Mouse (Mus musculus) CD4-positive helper T cell, adult 2 months (primary cell): ENCODE data around the gene Oaz1.

Source experiments
- DNase-seq: peaks from one replicate; pipeline ENCODE4 v3.0.0-alpha.2; 2012; ENCODE audit warnings: low read depth, missing footprints, low spot score

Gene Oaz1

GRCm38 (mm10) chr10:80826151-80827062 is at the start of gene Oaz1:
Gene Oaz1, plus strand, starts transcription at chr10:80826656.
- DNase-seq, result peak; percentile 100

GRCm38 (mm10) chr10:80777123-80777522 is 49.3 kb upstream of the Oaz1 start:
- DNase-seq, result no peak

GRCm38 (mm10) chr10:80779565-80779964 is 46.9 kb upstream of the Oaz1 start:
- DNase-seq, result no peak

- no peak for DNase-seq
Measured at GRCm38 (mm10) chr10:80784302-80784701, 42.2 kb upstream of the Oaz1 start.

GRCm38 (mm10) chr10:80784871-80785270 is 41.6 kb upstream of the Oaz1 start:
- DNase-seq, result no peak

GRCm38 (mm10) chr10:80785963-80786362 is 40.5 kb upstream of the Oaz1 start:
- DNase-seq, result no peak

GRCm38 (mm10) chr10:80787517-80787916 is 38.9 kb upstream of the Oaz1 start:
- no peak for DNase-seq

- DNase-seq, result no peak
Measured at GRCm38 (mm10) chr10:80790761-80791404, 35.6 kb upstream of the Oaz1 start.

- DNase-seq, result no peak
Measured at GRCm38 (mm10) chr10:80791476-80792174, 34.8 kb upstream of the Oaz1 start.

GRCm38 (mm10) chr10:80792175-80793032 is 34.1 kb upstream of the Oaz1 start:
- peak; percentile 30 for DNase-seq

GRCm38 (mm10) chr10:80793033-80793784 is 33.2 kb upstream of the Oaz1 start:
- no peak for DNase-seq

GRCm38 (mm10) chr10:80793803-80794202 is 32.7 kb upstream of the Oaz1 start:
- no peak for DNase-seq

- no peak for DNase-seq
Measured at GRCm38 (mm10) chr10:80794750-80795149, 31.7 kb upstream of the Oaz1 start.

GRCm38 (mm10) chr10:80796307-80796848 is 30.1 kb upstream of the Oaz1 start:
- DNase-seq, result no peak

- peak; percentile 37 for DNase-seq
Measured at GRCm38 (mm10) chr10:80797186-80798149, 29.0 kb upstream of the Oaz1 start.

GRCm38 (mm10) chr10:80798150-80799006 is 28.1 kb upstream of the Oaz1 start, which contains the start of the genes Sf3a2 and Plekhj1:
Gene Sf3a2, plus strand, starts transcription at chr10:80798198.
Gene Plekhj1, minus strand, starts transcription at chr10:80798626.
- DNase-seq, result peak; percentile 99

- peak; percentile 52 for DNase-seq
Measured at GRCm38 (mm10) chr10:80799070-80799566, 27.3 kb upstream of the Oaz1 start.
